Mouse (Mus musculus): ENCODE data around the gene Lrpap1. TPM values are rescaled to one million over a fixed set of nuclear protein-coding genes. Genes with fewer than 3 reads are reported as not detected.

The Lrpap1 gene
- 113 and 115 TPM in 2 replicates for polyA plus RNA-seq (2016; fragmentation: Nextera tagmentation; extraction: Ambion mirVana)

- Histone ChIP-seq H3K27me3 (no peaks in the 10 kb centered on the region), H3K9ac (peak within 1 kb of the TSS; percentile 67), H3K4me2 (replicated peaks) (peak within 1 kb of the TSS; percentile 69), H3K36me3 (peaks cover 21% of the 10 kb centered on the region), H3K9me3 (no peaks in the 10 kb centered on the region), H3K27ac (peak within 1 kb of the TSS; percentile 75), H3K4me1 (peaks cover 20% of the 10 kb centered on the region), H3K4me3 (peak within 1 kb of the TSS; percentile 83)
- ATAC-seq (ENCODE audit: insufficient number of reproducible peaks, insufficient read depth, low FRiP score, low TSS enrichment), result peak; percentile 89
- WGBS, result under 1% methylated on average over 39 of the region's 39 CpGs
Observed at GRCm38 (mm10) chr5:35104960-35105921, at the start of gene Lrpap1. Gene Lrpap1, minus strand, starts transcription at chr5:35105766.

GRCm38 (mm10) chr5:35149939-35150338, 44.4 kb upstream of the Lrpap1 start:
- Histone ChIP-seq H3K9ac (no peak overlapping the region), H3K27ac (no peak overlapping the region), H3K36me3 (no peaks in the 10 kb centered on the region), H3K9me3 (peaks cover 6% of the 10 kb centered on the region; the same call in 1 of the 2 replicates), H3K4me1 (0 out of 2 replicates have a peak, but pooled peaks cover 2% of the 10 kb centered on the region), H3K4me2 (replicated peaks) (no peak overlapping the region), H3K4me3 (no peak overlapping the region), H3K27me3 (no peaks in the 10 kb centered on the region)
- ATAC-seq (ENCODE audit: insufficient number of reproducible peaks, insufficient read depth, low FRiP score, low TSS enrichment), result no peak
- WGBS, result 79% methylated on average over 5 of the region's 5 CpGs

GRCm38 (mm10) chr5:35149526-35149925, 44.0 kb upstream of the Lrpap1 start:
- Histone ChIP-seq H3K4me1 (0 out of 2 replicates have a peak, but pooled peaks cover 2% of the 10 kb centered on the region), H3K4me2 (replicated peaks) (no peak overlapping the region), H3K9ac (no peak overlapping the region), H3K27ac (no peak overlapping the region), H3K9me3 (peaks cover 6% of the 10 kb centered on the region; the same call in 1 of the 2 replicates), H3K36me3 (no peaks in the 10 kb centered on the region), H3K27me3 (0 out of 2 replicates have a peak, but pooled peaks cover 3% of the 10 kb centered on the region), H3K4me3 (no peak overlapping the region)
- no peak for ATAC-seq (ENCODE audit: insufficient number of reproducible peaks, insufficient read depth, low FRiP score, low TSS enrichment)
- 73% methylated on average over 4 of the region's 4 CpGs for WGBS

GRCm38 (mm10) chr5:35147963-35148767, 42.6 kb upstream of the Lrpap1 start:
- Histone ChIP-seq H3K27me3 (0 out of 2 replicates have a peak, but pooled peaks cover 4% of the 10 kb centered on the region), H3K9me3 (peaks cover 6% of the 10 kb centered on the region; the same call in 1 of the 2 replicates), H3K4me1 (0 out of 2 replicates have a peak, but pooled peaks cover 2% of the 10 kb centered on the region), H3K36me3 (no peaks in the 10 kb centered on the region), H3K4me2 (replicated peaks) (no peak overlapping the region), H3K27ac (no peak overlapping the region), H3K4me3 (no peak overlapping the region), H3K9ac (no peak overlapping the region)
- WGBS, result 73% methylated on average over 8 of the region's 8 CpGs
- no peak for ATAC-seq (ENCODE audit: insufficient number of reproducible peaks, insufficient read depth, low FRiP score, low TSS enrichment)

GRCm38 (mm10) chr5:35147155-35147962, 41.8 kb upstream of the Lrpap1 start:
- H3K4me3 ChIP-seq, result no peak overlapping the region
- 0 out of 2 replicates have a peak, but pooled peaks cover 4% of the 10 kb centered on the region for H3K27me3 ChIP-seq
- peaks cover 6% of the 10 kb centered on the region; the same call in 1 of the 2 replicates for H3K9me3 ChIP-seq
- no peak overlapping the region for H3K4me2 ChIP-seq (replicated peaks)
- whole genome bisulfite sequencing, result 38% methylated on average over 2 of the region's 2 CpGs
- no peaks in the 10 kb centered on the region for H3K36me3 ChIP-seq
- 0 out of 2 replicates have a peak, but pooled peaks cover 5% of the 10 kb centered on the region for H3K4me1 ChIP-seq
- no peak overlapping the region for H3K27ac ChIP-seq
- H3K9ac ChIP-seq, result no peak overlapping the region
- no peak; the same call in 1 of the 2 replicates for ATAC-seq (ENCODE audit: insufficient number of reproducible peaks, insufficient read depth, low FRiP score, low TSS enrichment)

GRCm38 (mm10) chr5:35146747-35147146, 41.2 kb upstream of the Lrpap1 start:
- Histone ChIP-seq H3K4me1 (0 out of 2 replicates have a peak, but pooled peaks cover 5% of the 10 kb centered on the region), H3K9ac (no peak overlapping the region), H3K36me3 (no peaks in the 10 kb centered on the region), H3K4me2 (replicated peaks) (no peak overlapping the region), H3K27me3 (0 out of 2 replicates have a peak, but pooled peaks cover 4% of the 10 kb centered on the region), H3K9me3 (peaks cover 6% of the 10 kb centered on the region; the same call in 1 of the 2 replicates), H3K4me3 (no peak overlapping the region), H3K27ac (no peak overlapping the region)
- no peak for ATAC-seq (ENCODE audit: insufficient number of reproducible peaks, insufficient read depth, low FRiP score, low TSS enrichment)
- WGBS, result 77% methylated on average over 2 of the region's 2 CpGs

- 89% methylated on average over 2 of the region's 2 CpGs for WGBS
- Histone ChIP-seq H3K9ac (no peak overlapping the region), H3K4me3 (no peak overlapping the region), H3K36me3 (no peaks in the 10 kb centered on the region), H3K4me1 (0 out of 2 replicates have a peak, but pooled peaks cover 5% of the 10 kb centered on the region), H3K27ac (no peak overlapping the region), H3K4me2 (replicated peaks) (no peak overlapping the region), H3K27me3 (0 out of 2 replicates have a peak, but pooled peaks cover 4% of the 10 kb centered on the region), H3K9me3 (no peaks in the 10 kb centered on the region)
- no peak for ATAC-seq (ENCODE audit: insufficient number of reproducible peaks, insufficient read depth, low FRiP score, low TSS enrichment)
Observed at GRCm38 (mm10) chr5:35144716-35145115, 39.1 kb upstream of the Lrpap1 start.

- 54% methylated on average over 10 of the region's 10 CpGs for WGBS
- 0 out of 2 replicates have a peak, but pooled peaks cover 4% of the 10 kb centered on the region for H3K27me3 ChIP-seq
- no peak for ATAC-seq (ENCODE audit: insufficient number of reproducible peaks, insufficient read depth, low FRiP score, low TSS enrichment)
- no peak overlapping the region for H3K27ac ChIP-seq
- no peaks in the 10 kb centered on the region for H3K9me3 ChIP-seq
- H3K4me1 ChIP-seq, result 0 out of 2 replicates have a peak, but pooled peaks cover 5% of the 10 kb centered on the region
- no peak overlapping the region for H3K9ac ChIP-seq
- no peak overlapping the region for H3K4me2 ChIP-seq (replicated peaks)
- no peaks in the 10 kb centered on the region for H3K36me3 ChIP-seq
- no peak overlapping the region for H3K4me3 ChIP-seq
Observed at GRCm38 (mm10) chr5:35143460-35144245, 38.1 kb upstream of the Lrpap1 start.

GRCm38 (mm10) chr5:35142910-35143309, 37.3 kb upstream of the Lrpap1 start:
- Histone ChIP-seq H3K27me3 (0 out of 2 replicates have a peak, but pooled peaks cover 4% of the 10 kb centered on the region), H3K4me2 (replicated peaks) (no peak overlapping the region), H3K9ac (no peak overlapping the region), H3K9me3 (no peaks in the 10 kb centered on the region), H3K4me3 (no peak overlapping the region), H3K27ac (no peak overlapping the region), H3K36me3 (no peaks in the 10 kb centered on the region), H3K4me1 (0 out of 2 replicates have a peak, but pooled peaks cover 5% of the 10 kb centered on the region)
- no peak for ATAC-seq (ENCODE audit: insufficient number of reproducible peaks, insufficient read depth, low FRiP score, low TSS enrichment)
- 7% methylated on average over 1 of the region's 1 CpGs for WGBS

GRCm38 (mm10) chr5:35141316-35141715, 35.8 kb upstream of the Lrpap1 start:
- no peaks in the 10 kb centered on the region for H3K9me3 ChIP-seq
- H3K36me3 ChIP-seq, result no peaks in the 10 kb centered on the region
- H3K27me3 ChIP-seq, result 0 out of 2 replicates have a peak, but pooled peaks cover 4% of the 10 kb centered on the region
- 0 out of 2 replicates have a peak, but pooled peaks cover 3% of the 10 kb centered on the region for H3K4me1 ChIP-seq
- WGBS, result 33% methylated on average over 3 of the region's 3 CpGs
- H3K4me2 ChIP-seq (replicated peaks), result no peak overlapping the region
- ATAC-seq (ENCODE audit: insufficient number of reproducible peaks, insufficient read depth, low FRiP score, low TSS enrichment), result no peak
- no peak overlapping the region for H3K9ac ChIP-seq
- no peak overlapping the region for H3K27ac ChIP-seq
- no peak overlapping the region for H3K4me3 ChIP-seq

Data from embryonic facial prominence, embryonic 12.5 days (tissue).